Mouse (Mus musculus): Measurements from ENCODE around the gene Olfr65.

Olfr65 gene

DNA sequence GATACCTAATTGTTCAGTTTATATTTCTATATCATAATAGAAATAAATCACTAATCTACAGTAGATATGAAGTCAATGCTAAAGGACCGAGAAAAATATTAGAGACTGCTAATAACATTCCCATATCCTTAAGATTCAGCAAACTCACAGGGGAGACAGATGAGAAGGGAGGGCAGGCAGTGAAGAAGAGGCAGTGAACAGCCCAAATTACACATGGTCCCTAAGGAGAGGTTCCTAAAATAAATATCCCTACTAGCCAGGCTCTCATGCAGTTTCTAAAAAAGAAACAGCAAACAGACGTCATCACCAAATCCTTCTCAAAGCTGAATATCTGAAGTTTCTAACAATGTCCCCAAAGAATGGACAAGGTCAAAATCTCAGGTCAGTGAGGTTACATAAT is at the start of gene Olfr65:
Gene Olfr65 (plus strand): TSS at position 301 of the 400 bp plus-strand sequence.
- DNase-seq (ENCODE audit: low spot score in 2 of 2): no peak

DNA sequence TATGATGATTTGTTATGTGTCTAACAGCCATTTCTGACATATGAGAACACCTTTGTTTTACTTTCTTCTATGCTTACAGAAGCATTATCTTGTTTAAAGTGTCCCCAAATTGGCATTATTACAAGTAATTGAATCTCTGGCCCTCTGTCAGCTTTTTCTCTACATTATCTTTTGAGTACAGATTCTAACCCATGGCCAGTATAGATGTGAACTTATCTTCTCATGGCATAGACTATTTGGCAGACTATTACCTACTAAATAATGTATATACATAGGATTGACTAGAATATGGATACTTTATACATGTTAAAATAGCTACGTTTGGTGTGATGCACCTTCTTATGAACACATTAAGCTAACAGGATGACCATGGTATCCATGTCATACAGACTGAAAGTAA is 48.6 kb upstream of the Olfr65 start:
- DNase-seq (ENCODE audit: low spot score in 2 of 2): no peak

DNA sequence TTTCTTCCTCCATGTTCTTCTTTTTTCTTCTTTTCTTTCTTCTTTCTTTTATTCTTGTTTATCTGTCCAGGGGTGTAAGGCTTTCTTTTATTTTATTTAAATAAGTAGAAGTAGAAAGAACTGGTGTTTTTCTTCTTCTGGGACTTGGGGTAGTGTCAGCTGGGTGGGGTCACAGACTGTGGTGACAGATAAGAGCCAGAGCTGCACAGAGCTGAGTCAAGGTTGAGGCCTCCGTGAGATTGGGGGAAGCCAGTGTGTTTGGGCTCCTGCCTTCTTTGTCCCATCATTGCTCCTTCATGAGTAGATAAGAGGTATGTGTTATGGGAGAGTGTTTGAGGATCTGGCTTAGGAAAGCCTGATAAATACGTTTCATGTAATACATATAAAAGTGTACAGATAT is 44.2 kb upstream of the Olfr65 start:
- DNase-seq (ENCODE audit: low spot score in 2 of 2): no peak

DNA sequence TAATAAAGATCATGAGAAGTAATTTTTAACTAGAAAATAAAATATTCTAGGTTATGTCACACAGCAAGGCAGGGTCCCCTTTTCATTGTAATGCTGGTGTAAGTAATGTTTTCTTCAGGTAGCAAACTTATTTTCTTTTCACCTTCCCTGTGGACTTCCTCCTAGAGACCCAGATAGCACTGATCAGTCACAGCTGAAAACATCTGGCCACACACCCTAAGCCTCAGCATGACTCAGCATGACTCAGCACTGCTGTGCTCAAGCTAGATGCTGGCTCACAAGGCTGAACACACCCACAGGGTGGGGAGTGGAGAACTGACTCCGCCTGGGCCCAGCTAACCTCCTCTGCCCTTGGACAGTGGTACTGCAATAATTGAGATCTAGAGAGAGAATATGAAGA is 42.4 kb upstream of the Olfr65 start:
- peak in 1 of 2 experiments; percentile 2 for DNase-seq (ENCODE audit: low spot score in 2 of 2)

DNA sequence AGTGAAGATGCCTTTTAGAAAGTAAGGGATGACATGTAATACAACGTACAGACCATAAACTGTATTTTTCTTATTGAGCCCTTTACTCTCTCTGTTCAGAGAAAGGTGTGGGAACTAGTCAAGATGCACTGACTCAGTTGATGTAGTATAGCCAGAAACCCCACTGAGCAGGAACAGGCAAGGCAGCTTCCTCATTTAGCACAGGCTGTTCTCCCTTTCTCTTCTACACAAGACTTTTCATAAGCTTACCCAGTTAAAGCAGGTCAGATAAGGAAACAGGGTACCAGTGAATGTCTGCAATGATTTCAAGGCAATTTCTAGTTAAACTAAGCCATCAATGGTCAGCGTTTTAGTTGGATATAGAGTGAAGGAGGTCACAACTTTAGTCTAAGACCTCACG is 41.8 kb upstream of the Olfr65 start:
- DNase-seq (ENCODE audit: low spot score in 2 of 2): no peak

DNA sequence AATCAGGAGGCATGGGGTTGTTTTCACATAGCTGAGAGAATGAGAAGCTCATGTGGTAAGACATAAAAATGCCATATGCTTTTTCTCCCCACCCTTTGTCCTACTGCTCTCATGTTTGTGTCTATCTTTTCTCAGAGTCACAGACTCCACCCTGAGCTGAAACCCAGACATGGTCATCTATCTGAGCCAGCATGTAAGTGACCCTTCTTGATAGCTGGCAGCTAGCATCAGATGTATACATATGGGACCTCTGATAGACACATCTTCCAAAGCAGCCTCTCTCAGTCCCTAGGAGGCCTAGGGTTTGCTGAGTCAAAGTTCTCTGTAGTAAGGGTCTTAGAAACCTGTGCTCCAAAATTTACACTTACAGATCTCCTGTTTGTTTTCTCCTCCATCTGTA is 37.6 kb upstream of the Olfr65 start:
- no peak for DNase-seq (ENCODE audit: low spot score in 2 of 2)

DNA sequence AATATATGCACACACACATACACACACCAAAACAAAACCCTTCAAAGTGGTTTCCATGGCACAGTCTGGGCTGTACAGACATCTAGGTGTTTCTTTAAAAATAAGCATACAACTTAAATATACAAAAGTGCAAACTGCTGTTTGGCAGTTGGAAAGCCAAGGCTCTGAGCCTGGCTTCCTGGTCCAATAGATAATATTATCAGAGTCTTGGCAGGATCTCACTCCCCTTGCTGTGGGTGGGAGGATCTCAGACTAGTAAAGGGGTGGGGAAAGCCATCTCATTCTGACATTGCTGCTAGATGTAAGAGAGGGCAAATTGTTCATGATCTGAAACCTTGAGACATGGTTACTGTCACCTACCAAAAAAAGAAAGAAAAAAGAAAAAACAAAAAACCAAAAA is 32.6 kb upstream of the Olfr65 start:
- DNase-seq (ENCODE audit: low spot score in 2 of 2): no peak

DNA sequence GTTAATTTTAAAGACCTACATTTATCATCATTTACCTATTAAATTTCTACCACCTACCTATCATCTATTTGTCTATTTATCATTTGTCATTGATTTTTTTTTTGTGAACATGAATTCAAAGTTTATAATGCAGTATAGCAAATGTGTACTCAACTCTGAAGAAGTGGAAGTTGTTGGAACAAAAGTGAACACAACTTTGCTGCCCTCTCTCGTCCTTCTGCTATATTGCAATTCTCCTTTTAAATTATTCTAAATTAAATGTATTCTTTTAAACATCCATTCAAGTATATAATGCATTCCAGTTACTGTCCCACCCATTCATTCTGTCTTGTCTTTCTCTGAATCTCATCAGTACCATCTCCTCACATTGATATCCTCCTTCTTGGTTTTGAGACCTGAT is 30.2 kb upstream of the Olfr65 start:
- DNase-seq (ENCODE audit: low spot score in 2 of 2): no peak

DNA sequence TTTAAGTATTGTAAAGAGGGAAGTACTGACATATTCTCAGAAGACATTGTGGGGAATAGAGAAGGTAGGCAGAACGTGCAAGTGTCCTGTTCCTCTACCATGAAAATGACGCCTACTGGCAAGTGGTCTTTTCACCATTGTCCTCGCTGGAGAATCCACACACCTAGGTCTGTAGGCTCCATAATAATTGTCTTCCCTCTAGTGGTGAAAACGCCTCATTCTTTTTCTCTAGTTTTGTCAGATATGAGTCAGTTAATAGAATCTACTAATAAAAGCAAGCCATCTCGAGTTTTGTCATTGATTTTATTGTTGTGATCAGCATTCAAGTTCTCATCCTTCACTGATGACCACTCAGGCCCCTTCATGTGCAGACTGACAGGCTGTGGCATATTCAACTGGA is 28.8 kb upstream of the Olfr65 start:
- no peak for DNase-seq (ENCODE audit: low spot score in 2 of 2)

DNA sequence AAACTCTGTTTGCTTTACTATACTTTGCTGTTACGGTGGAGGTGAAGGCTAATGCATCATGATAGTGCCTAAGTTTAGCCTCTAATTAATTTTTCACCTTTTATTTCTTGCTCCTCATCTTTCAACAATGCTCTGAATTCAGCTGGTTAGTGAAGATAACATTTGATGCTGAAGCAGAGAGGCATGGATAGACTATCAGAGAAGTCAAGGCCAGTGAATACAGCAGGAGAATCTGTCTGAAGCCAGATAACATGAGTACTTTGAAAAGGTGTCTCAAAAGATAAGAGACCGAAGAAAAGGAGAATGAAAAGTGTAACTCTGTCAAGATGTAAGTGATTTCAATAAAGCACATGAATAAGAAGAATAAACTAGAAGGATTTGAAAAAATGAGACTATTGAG is 26.2 kb upstream of the Olfr65 start:
- DNase-seq (ENCODE audit: low spot score in 2 of 2): no peak

DNA sequence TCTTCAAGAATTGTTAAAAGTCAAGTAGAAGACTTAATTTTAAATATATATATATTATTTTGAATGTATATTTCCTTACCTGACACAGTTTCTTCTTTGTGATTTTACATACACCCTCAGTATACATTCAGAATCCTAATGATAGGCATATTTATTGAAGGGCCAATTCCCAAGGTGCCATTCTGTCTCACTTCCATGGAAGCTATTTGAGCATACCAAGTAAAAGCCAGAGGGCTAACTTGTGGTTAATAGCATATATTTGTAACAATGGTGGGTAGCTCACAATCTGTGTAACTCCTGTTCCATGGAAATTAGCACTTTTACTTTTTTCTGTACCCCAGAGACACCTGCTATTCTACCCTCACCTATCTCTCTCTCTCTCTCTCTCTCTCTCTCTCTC is 17.1 kb upstream of the Olfr65 start, which contains the start of gene Olfr66:
Gene Olfr66 (minus strand): TSS at position 101 of the 400 bp plus-strand sequence.
- no peak for DNase-seq (ENCODE audit: low spot score in 2 of 2)

DNA sequence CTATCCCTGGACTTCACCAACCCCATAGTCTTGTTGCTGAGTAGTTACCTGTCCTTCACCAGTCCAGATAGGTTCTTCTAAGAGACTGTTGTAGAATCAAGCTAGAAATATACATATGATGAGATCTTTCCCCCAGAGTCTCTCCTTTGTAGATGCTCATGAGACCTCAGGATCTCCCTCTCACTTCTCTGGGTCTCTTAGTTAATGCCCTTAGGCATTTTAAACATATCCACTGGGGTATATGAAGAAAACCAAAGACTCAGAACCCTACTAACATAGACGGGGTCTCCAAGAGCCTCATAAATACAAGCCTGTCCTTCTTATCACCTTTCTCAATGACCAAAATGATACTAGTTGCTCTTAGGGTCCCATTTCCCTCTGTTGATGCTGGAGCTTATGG is 8.9 kb upstream of the Olfr65 start, which contains the start of gene Olfr64:
Gene Olfr64 (minus strand): TSS at position 101 of the 400 bp plus-strand sequence.
- no peak for DNase-seq (ENCODE audit: low spot score in 2 of 2)

DNA sequence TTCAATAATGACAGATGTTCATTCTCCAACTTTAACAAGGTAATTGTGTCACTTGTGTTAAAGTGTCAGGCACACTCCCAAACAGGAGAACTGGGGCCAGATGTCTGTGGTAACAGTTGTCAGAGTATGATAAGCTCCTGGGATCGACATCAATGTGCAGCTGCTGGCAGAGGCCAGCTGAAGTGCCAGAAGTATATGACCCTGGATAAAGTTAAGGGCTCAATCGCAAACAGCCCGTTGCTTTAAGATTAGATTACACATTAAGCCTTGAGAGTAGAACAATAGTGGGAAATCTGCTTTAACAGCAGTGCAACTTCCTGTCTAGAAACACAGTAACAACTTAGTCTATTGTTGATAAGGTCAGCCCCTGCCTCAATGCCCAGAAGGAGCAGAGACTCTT is 6.8 kb downstream of the Olfr65 start:
- DNase-seq (ENCODE audit: low spot score in 2 of 2): no peak

DNA sequence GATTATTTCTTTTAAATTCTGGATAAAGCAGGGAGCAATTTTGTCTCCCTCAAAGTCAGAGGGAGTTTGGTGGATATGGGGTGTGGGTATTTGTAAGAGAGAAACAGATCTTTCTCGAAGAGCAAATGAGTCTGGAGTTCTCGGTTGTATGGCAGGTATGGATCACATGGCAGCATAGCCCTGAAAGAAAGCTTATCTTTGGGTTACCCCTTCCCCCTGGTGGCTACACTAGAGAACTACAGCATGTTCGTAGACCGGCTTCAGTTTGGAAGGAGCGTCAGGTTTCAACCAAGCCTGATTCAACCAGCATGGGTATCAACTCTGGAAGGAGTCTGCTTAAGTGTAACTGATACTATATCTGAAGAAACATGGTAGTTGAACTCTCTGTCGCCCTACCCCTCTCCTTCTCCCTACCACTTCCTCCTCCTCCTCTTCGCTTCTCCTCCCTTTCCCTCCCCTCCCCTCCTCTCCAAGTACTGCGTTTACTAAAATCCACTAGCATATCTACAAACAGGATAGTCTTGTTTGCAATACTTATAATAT is 9.8 kb downstream of the Olfr65 start:
- DNase-seq (ENCODE audit: low spot score in 2 of 2): no peak

DNA sequence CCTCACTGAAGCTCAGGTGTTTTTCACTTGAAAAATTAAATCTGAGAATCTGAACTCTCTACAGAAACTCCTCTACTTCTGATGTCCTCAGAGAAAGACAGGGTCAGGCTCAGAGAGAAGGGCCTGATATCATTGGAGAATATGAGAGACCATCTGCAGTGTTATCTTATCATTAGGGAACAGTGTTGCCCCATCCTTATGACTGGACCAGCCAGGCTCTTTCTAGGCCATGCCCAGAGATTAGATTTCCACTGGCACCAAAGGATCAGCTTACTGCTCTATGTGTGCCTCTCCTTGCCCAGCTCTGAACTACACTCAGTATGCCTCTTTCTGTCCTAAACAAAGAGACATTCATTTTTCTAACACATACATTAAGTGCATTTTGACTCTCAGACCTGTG is 12.1 kb downstream of the Olfr65 start:
- DNase-seq (ENCODE audit: low spot score in 2 of 2): no peak

DNA sequence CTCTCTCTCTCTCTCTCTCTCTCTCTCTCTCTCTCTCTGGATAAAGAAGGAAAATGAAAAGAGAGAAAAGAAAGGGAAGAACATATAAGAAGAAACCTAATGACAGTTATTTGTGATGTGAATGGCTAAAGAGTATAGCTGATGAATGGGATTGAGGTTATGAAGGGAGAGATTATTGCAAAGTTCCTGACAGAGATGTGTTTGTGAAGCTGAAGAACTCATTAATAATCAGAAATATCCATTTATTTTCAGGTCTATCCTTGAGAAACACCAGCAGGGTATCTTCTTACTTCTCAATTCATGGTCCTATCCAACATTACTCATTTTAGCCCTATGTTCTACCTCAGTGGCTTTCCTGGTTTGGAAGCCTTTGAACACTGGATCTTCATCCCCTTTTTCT is 25.2 kb downstream of the Olfr65 start, which contains the start of gene Olfr631:
Gene Olfr631 (plus strand): TSS at position 301 of the 400 bp plus-strand sequence.
- DNase-seq (ENCODE audit: low spot score in 2 of 2): no peak

DNA sequence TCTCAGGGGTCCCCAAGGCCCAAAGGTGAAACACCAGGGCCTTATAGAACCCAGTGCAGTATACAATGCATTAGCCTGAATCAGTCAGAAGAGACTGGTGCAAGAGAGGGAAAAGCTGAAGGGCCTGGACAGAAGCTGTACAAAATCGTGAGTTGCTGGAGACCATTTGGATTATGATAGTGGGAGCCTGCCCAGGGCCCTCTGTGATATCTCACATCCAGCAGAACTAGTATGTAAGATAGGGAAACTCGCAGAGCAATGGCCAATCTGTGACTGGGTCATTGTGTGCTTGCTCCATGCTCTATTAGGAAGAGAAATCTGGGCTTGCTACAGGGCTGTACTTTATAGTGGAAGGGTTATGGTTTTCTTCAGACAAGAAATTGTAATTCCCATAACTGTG is 31.0 kb downstream of the Olfr65 start, which contains the start of gene Olfr632:
Gene Olfr632 (plus strand): TSS at position 84 of the 400 bp plus-strand sequence.
- no peak for DNase-seq (ENCODE audit: low spot score in 2 of 2)

DNA sequence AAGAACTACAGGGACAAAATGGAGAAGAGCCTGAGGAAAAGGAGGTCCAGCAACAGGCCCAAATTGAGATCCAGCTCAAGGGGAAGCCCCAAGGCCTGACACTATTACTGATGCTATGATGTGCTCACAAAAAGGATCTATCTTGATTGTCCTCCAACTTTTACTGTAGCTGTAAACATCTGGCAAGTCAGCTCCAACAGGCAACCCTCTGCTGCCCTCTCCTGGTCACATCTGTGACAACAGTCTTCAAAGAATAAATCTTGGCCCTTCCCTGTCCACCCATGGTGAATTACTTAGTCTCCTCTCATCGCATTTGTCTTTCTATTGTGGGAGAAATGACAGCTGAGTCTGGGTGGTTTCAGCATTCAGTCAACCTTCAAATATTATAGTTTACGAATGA is 39.4 kb downstream of the Olfr65 start:
- peak; percentile 1 to 11 for DNase-seq (ENCODE audit: low spot score in 2 of 2)

DNA sequence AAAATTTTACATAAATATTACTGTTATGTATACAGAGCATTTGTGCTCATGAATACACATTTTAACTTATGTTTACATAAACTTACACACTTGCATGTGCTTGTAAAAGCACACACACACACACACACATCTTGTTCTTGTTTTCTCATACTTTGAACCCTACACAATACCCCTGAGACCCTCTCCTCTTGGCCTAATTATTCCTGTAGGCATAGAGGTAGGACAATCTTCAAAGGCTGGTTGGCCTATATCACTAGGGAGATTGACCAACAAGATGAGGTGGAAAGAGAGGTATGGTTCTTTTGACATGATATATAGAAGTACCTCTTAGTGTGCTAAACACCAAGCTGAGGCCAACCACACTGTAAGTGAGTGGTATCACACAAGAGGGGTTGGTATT is 40.9 kb downstream of the Olfr65 start, which contains the start of gene Olfr633:
Gene Olfr633 (plus strand): TSS at position 301 of the 400 bp plus-strand sequence.
- no peak for DNase-seq (ENCODE audit: low spot score in 2 of 2)
